Mouse (Mus musculus): ENCODE results near the gene Gm11596. TPM values are rescaled to one million over a fixed set of nuclear protein-coding genes. Genes with fewer than 3 reads are reported as not detected.

Gm11596 gene
- polyA plus RNA-seq, 1 experiment from 2014 or later: not detected

DNA sequence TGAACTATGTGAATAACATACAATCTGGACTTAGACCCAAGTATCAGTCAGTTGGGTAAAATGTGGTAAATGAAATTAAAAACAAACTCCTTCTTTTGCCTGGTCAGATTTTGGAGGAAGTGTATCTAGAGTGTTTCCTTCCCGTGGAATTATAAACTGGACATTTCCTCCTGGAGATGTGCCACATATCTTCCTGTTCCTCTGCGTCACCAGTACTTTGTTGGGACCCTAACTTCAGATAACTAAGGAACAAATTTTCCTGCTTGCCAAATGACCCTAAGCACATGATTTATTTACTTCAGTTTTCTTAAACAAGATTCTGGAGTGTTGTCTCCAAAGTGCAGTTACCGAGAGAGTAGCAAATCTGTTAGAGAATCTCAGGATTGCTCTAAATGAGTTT, 49.3 kb downstream of the Gm11596 start:
- Histone ChIP-seq H3K27ac (no peak overlapping the region), H3K4me3 (replicated peaks) (no peak overlapping the region), H3K9ac (no peak overlapping the region), H3K9me3 (replicated peaks) (no peaks in the 10 kb centered on the region), H3K36me3 (no peaks in the 10 kb centered on the region), H3K27me3 (no peaks in the 10 kb centered on the region), H3K4me1 (no peaks in the 10 kb centered on the region), H3K4me2 (no peak overlapping the region)
- no peak for ATAC-seq (replicated peaks; ENCODE audit: low FRiP score)
- 64% methylated on average over 3 of the region's 3 CpGs for WGBS

Other genes with a start within 250 kb of the Gm11596 start
- not detected in 2 replicates for gene Krtap3-3, start 242.6 kb downstream of the Gm11596 start, polyA plus RNA-seq (2015; fragmentation: Nextera tagmentation; extraction: Ambion mirVana)
- not detected in 2 replicates for gene Krtap3-2, start 236.6 kb downstream of the Gm11596 start, polyA plus RNA-seq (2015; fragmentation: Nextera tagmentation; extraction: Ambion mirVana)
- gene Gm11939, start 234.0 kb downstream of the Gm11596 start, polyA plus RNA-seq (2015; fragmentation: Nextera tagmentation; extraction: Ambion mirVana): not detected in 2 replicates
- not detected in 2 replicates for gene Krtap3-1, start 226.8 kb downstream of the Gm11596 start, polyA plus RNA-seq (2015; fragmentation: Nextera tagmentation; extraction: Ambion mirVana)
- not detected in 2 replicates for gene Krtap1-5, start 212.5 kb downstream of the Gm11596 start, polyA plus RNA-seq (2015; fragmentation: Nextera tagmentation; extraction: Ambion mirVana)
- not detected in 2 replicates for gene Krtap1-4, start 209.8 kb downstream of the Gm11596 start, polyA plus RNA-seq (2015; fragmentation: Nextera tagmentation; extraction: Ambion mirVana)
- not detected in 2 replicates for gene Krtap1-3, start 202.1 kb downstream of the Gm11596 start, polyA plus RNA-seq (2015; fragmentation: Nextera tagmentation; extraction: Ambion mirVana)
- not detected in 2 replicates for gene Krtap9-3, start 195.4 kb downstream of the Gm11596 start, polyA plus RNA-seq (2015; fragmentation: Nextera tagmentation; extraction: Ambion mirVana)
- not detected in 2 replicates for gene Gm11938, start 190.2 kb downstream of the Gm11596 start, polyA plus RNA-seq (2015; fragmentation: Nextera tagmentation; extraction: Ambion mirVana)
- gene Gm11937, start 183.3 kb downstream of the Gm11596 start, polyA plus RNA-seq (2015; fragmentation: Nextera tagmentation; extraction: Ambion mirVana): not detected in 2 replicates
- not detected in 2 replicates for gene Krtap2-4, start 178.6 kb downstream of the Gm11596 start, polyA plus RNA-seq (2015; fragmentation: Nextera tagmentation; extraction: Ambion mirVana)
- gene Gm11562, start 173.0 kb downstream of the Gm11596 start, polyA plus RNA-seq (2015; fragmentation: Nextera tagmentation; extraction: Ambion mirVana): not detected in 2 replicates
- gene Krtap4-1, start 165.2 kb downstream of the Gm11596 start, polyA plus RNA-seq (2015; fragmentation: Nextera tagmentation; extraction: Ambion mirVana): not detected in 2 replicates
- not detected in 2 replicates for gene Krtap4-2, start 158.4 kb downstream of the Gm11596 start, polyA plus RNA-seq (2015; fragmentation: Nextera tagmentation; extraction: Ambion mirVana)
- gene Krtap4-7, start 149.4 kb downstream of the Gm11596 start, polyA plus RNA-seq (2015; fragmentation: Nextera tagmentation; extraction: Ambion mirVana): not detected in 2 replicates
- gene Gm11555, start 143.2 kb downstream of the Gm11596 start, polyA plus RNA-seq (2015; fragmentation: Nextera tagmentation; extraction: Ambion mirVana): not detected in 2 replicates
- not detected in 2 replicates for gene Gm11563, start 134.5 kb downstream of the Gm11596 start, polyA plus RNA-seq (2015; fragmentation: Nextera tagmentation; extraction: Ambion mirVana)
- not detected in 2 replicates for gene Krtap4-6, start 127.5 kb downstream of the Gm11596 start, polyA plus RNA-seq (2015; fragmentation: Nextera tagmentation; extraction: Ambion mirVana)
- gene Gm14190, start 102.7 kb downstream of the Gm11596 start, polyA plus RNA-seq (2015; fragmentation: Nextera tagmentation; extraction: Ambion mirVana): not detected in 2 replicates
- gene Gm14180, start 59.2 kb downstream of the Gm11596 start, polyA plus RNA-seq (2015; fragmentation: Nextera tagmentation; extraction: Ambion mirVana): not detected in 2 replicates
- not detected in 2 replicates for gene Gm11595, start 20.6 kb downstream of the Gm11596 start, polyA plus RNA-seq (2015; fragmentation: Nextera tagmentation; extraction: Ambion mirVana)
- gene Krtap4-8, start 12.8 kb downstream of the Gm11596 start, polyA plus RNA-seq (2015; fragmentation: Nextera tagmentation; extraction: Ambion mirVana): not detected in 2 replicates
- not detected in 2 replicates for gene Krtap4-9, start 8.3 kb downstream of the Gm11596 start, polyA plus RNA-seq (2015; fragmentation: Nextera tagmentation; extraction: Ambion mirVana)
- gene Gm11569, start 5.5 kb upstream of the Gm11596 start, polyA plus RNA-seq (2015; fragmentation: Nextera tagmentation; extraction: Ambion mirVana): not detected in 2 replicates
- not detected in 2 replicates for gene Gm11554, start 11.0 kb upstream of the Gm11596 start, polyA plus RNA-seq (2015; fragmentation: Nextera tagmentation; extraction: Ambion mirVana)
- not detected in 2 replicates for gene Krtap4-13, start 16.4 kb upstream of the Gm11596 start, polyA plus RNA-seq (2015; fragmentation: Nextera tagmentation; extraction: Ambion mirVana)
- not detected in 2 replicates for gene Gm11564, start 22.2 kb upstream of the Gm11596 start, polyA plus RNA-seq (2015; fragmentation: Nextera tagmentation; extraction: Ambion mirVana)
- not detected in 2 replicates for gene 2300003K06Rik, start 44.6 kb upstream of the Gm11596 start, polyA plus RNA-seq (2015; fragmentation: Nextera tagmentation; extraction: Ambion mirVana)
- gene Krtap4-16, start 58.1 kb upstream of the Gm11596 start, polyA plus RNA-seq (2015; fragmentation: Nextera tagmentation; extraction: Ambion mirVana): not detected in 2 replicates
- gene Gm11568, start 64.5 kb upstream of the Gm11596 start, polyA plus RNA-seq (2015; fragmentation: Nextera tagmentation; extraction: Ambion mirVana): not detected in 2 replicates
- gene Gm11559, start 71.0 kb upstream of the Gm11596 start, polyA plus RNA-seq (2015; fragmentation: Nextera tagmentation; extraction: Ambion mirVana): not detected in 2 replicates
- not detected in 2 replicates for gene Krtap9-1, start 79.9 kb upstream of the Gm11596 start, polyA plus RNA-seq (2015; fragmentation: Nextera tagmentation; extraction: Ambion mirVana)
- gene Gm11567, start 85.7 kb upstream of the Gm11596 start, polyA plus RNA-seq (2015; fragmentation: Nextera tagmentation; extraction: Ambion mirVana): not detected in 2 replicates
- not detected in 2 replicates for gene Krtap31-1, start 114.5 kb upstream of the Gm11596 start, polyA plus RNA-seq (2015; fragmentation: Nextera tagmentation; extraction: Ambion mirVana)
- gene Gm11565, start 121.3 kb upstream of the Gm11596 start, polyA plus RNA-seq (2015; fragmentation: Nextera tagmentation; extraction: Ambion mirVana): not detected in 2 replicates
- not detected in 2 replicates for gene Krtap31-2, start 142.8 kb upstream of the Gm11596 start, polyA plus RNA-seq (2015; fragmentation: Nextera tagmentation; extraction: Ambion mirVana)
- gene Krtap9-5, start 155.0 kb upstream of the Gm11596 start, polyA plus RNA-seq (2015; fragmentation: Nextera tagmentation; extraction: Ambion mirVana): not detected in 2 replicates
- gene Krtap29-1, start 185.6 kb upstream of the Gm11596 start, polyA plus RNA-seq (2015; fragmentation: Nextera tagmentation; extraction: Ambion mirVana): not detected in 2 replicates
- not detected in 2 replicates for gene Krtap16-1, start 193.1 kb upstream of the Gm11596 start, polyA plus RNA-seq (2015; fragmentation: Nextera tagmentation; extraction: Ambion mirVana)
- not detected in 2 replicates for gene Krtap17-1, start 200.5 kb upstream of the Gm11596 start, polyA plus RNA-seq (2015; fragmentation: Nextera tagmentation; extraction: Ambion mirVana)
- gene Krt33a, start 222.7 kb upstream of the Gm11596 start, polyA plus RNA-seq (2015; fragmentation: Nextera tagmentation; extraction: Ambion mirVana): not detected in 2 replicates
- gene Krt33b, start 236.4 kb upstream of the Gm11596 start, polyA plus RNA-seq (2015; fragmentation: Nextera tagmentation; extraction: Ambion mirVana): not detected in 2 replicates
- not detected in 2 replicates for gene Krt34, start 248.1 kb upstream of the Gm11596 start, polyA plus RNA-seq (2015; fragmentation: Nextera tagmentation; extraction: Ambion mirVana)

Measured in kidney, embryonic 15.5 days (tissue).